Mouse (Mus musculus): ENCODE measurements at regions not wholly inside any gene's neighbourhood (a gene's known extent, or its start where the extent isn't known, plus 50 kb on each side); places are given as distances from the start of the nearest gene placed in this dataset.

DNA sequence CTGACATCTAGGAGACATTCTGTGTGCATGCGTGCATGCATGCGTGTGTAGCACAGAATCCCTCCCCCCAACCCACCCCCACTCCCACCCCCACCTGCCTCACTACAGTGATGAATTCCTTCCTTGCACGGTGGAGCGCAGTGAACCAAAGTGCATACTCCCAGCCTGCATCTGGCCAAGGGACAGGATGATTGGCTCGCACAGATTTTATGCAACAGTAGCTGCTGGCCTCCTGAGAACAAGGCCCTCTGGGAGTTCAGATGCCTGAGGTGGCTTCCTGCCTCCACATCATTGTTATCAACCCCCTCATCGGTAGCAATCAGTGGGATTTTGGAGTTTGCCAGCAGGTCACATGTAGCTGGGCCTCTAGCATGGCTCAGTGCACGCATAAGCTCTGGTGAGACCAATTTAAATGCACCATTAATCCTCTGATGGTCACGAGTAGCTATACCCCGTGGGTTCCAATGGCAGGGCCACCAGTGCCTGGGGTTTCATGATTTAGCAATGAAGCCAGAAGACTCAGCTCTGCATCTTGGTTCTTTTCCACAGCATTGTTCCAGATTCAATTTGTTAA, 77.2 kb upstream of the Esrrg start:
- Histone ChIP-seq H3K9ac (ENCODE audit: insufficient read depth, low read depth, low read length, poor library complexity, severe bottlenecking) (no peak overlapping the region), H3K4me1 (ENCODE audit: control insufficient read depth in 2 of 2, insufficient read depth in 2 of 2, low read length in 2 of 2, poor library complexity in 1 of 2) (no peaks in the 10 kb centered on the region), H3K27ac (ENCODE audit: insufficient read depth, low read depth, low read length, poor library complexity, severe bottlenecking) (no peak overlapping the region), H3K36me3 (ENCODE audit: control insufficient read depth, insufficient read depth, low read length, poor library complexity, severe bottlenecking) (no peaks in the 10 kb centered on the region), H3K9me3 (ENCODE audit: control insufficient read depth, insufficient read depth, low read depth, low read length) (no peaks in the 10 kb centered on the region), H3K4me3 (ENCODE audit: insufficient read depth in 1 of 2, low read depth in 1 of 2, low read length in 2 of 2, poor library complexity in 1 of 2, severe bottlenecking in 1 of 2) (no peak overlapping the region)
- DNase-seq (ENCODE audit: low read depth, low spot score), result no peak
- in situ Hi-C loops (cut with MboI; ENCODE audit: low sequenced_read_pairs in 2 of 2, unreplicated experiment in 2 of 2), result no loop called here
- TF ChIP-seq ZC3H11A (IDR thresholded peaks at IDR 0.05; ENCODE audit: borderline replicate concordance, low read depth, low read length) (no peak), MAFK (IDR thresholded peaks at IDR 0.05; ENCODE audit: insufficient read depth, low read depth, low read length) (no peak), ZNF384 (IDR thresholded peaks at IDR 0.05; ENCODE audit: low read depth, low read length) (no peak), HCFC1 (IDR thresholded peaks at IDR 0.05; ENCODE audit: borderline replicate concordance, insufficient read depth, low read length) (no peak), CHD2 (IDR thresholded peaks at IDR 0.05; ENCODE audit: low read depth, low read length) (no peak)

DNA sequence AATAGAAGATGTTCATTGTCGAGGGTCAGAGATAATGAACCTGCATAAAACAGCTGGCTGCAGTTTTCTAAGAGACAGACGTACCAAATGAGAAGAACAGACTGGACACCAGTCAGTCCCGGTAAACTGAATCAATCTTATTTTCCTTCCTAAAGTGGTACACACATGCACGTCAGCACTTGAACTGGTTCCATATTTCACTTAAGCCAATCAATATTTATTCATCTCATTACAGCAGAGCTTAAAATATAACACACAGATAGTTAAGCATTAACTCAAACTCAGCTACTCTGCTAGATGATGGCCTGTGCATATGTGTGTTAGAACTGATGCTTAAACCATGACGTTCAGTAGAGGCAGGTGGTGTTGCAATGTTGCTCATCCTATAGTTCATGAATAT, 72.3 kb upstream of the Esrrg start:
- TF ChIP-seq MAFK (IDR thresholded peaks at IDR 0.05; ENCODE audit: insufficient read depth, low read depth, low read length), result no peak
- Histone ChIP-seq H3K36me3 (ENCODE audit: control insufficient read depth, insufficient read depth, low read length, poor library complexity, severe bottlenecking) (no peaks in the 10 kb centered on the region), H3K27ac (ENCODE audit: insufficient read depth, low read depth, low read length, poor library complexity, severe bottlenecking) (no peak overlapping the region), H3K4me1 (ENCODE audit: control insufficient read depth in 2 of 2, insufficient read depth in 2 of 2, low read length in 2 of 2, poor library complexity in 1 of 2) (no peaks in the 10 kb centered on the region), H3K4me3 (ENCODE audit: insufficient read depth in 1 of 2, low read depth in 1 of 2, low read length in 2 of 2, poor library complexity in 1 of 2, severe bottlenecking in 1 of 2) (no peak overlapping the region), H3K9me3 (ENCODE audit: control insufficient read depth, insufficient read depth, low read depth, low read length) (no peaks in the 10 kb centered on the region), H3K9ac (ENCODE audit: insufficient read depth, low read depth, low read length, poor library complexity, severe bottlenecking) (no peak overlapping the region)
- no peak for DNase-seq (ENCODE audit: low read depth, low spot score)
- in situ Hi-C loops (cut with MboI; ENCODE audit: low sequenced_read_pairs in 2 of 2, unreplicated experiment in 2 of 2), result no loop called here

DNA sequence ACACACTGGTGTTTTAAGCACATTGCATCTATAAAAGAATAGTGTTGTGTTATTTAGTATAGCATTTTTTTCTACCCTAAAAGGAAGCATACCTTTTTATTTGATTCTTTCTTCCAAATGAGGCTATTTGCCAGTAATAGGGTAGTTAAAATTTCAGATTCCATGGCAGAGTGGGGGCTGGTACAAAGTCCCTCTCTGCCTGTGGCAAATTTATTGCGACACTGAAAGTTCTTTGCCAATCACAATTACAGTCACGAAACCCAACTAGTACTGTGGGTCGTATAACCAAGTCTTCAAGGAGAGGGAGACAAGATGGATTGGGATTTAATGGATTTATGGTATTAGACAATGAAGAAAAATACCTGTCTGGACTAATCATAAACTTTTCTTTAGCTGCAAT, 51.9 kb upstream of the Esrrg start:
- no peaks in the 10 kb centered on the region for H3K36me3 ChIP-seq (ENCODE audit: control insufficient read depth, insufficient read depth, low read length, poor library complexity, severe bottlenecking)
- no peak for TF ChIP-seq HCFC1 (IDR thresholded peaks at IDR 0.05; ENCODE audit: borderline replicate concordance, insufficient read depth, low read length)
- no peak for TF ChIP-seq CHD2 (IDR thresholded peaks at IDR 0.05; ENCODE audit: low read depth, low read length)
- TF ChIP-seq ZC3H11A (IDR thresholded peaks at IDR 0.05; ENCODE audit: borderline replicate concordance, low read depth, low read length), result no peak
- TF ChIP-seq ZNF384 (IDR thresholded peaks at IDR 0.05; ENCODE audit: low read depth, low read length), result no peak
- no peak for TF ChIP-seq MAFK (IDR thresholded peaks at IDR 0.05; ENCODE audit: insufficient read depth, low read depth, low read length)
- in situ Hi-C loops (cut with MboI; ENCODE audit: low sequenced_read_pairs in 2 of 2, unreplicated experiment in 2 of 2), result no loop called here
- no peak overlapping the region for H3K4me3 ChIP-seq (ENCODE audit: insufficient read depth in 1 of 2, low read depth in 1 of 2, low read length in 2 of 2, poor library complexity in 1 of 2, severe bottlenecking in 1 of 2)
- no peaks in the 10 kb centered on the region for H3K4me1 ChIP-seq (ENCODE audit: control insufficient read depth in 2 of 2, insufficient read depth in 2 of 2, low read length in 2 of 2, poor library complexity in 1 of 2)
- H3K27ac ChIP-seq (ENCODE audit: insufficient read depth, low read depth, low read length, poor library complexity, severe bottlenecking), result no peak overlapping the region
- no peak overlapping the region for H3K9ac ChIP-seq (ENCODE audit: insufficient read depth, low read depth, low read length, poor library complexity, severe bottlenecking)
- DNase-seq (ENCODE audit: low read depth, low spot score), result no peak
- no peaks in the 10 kb centered on the region for H3K9me3 ChIP-seq (ENCODE audit: control insufficient read depth, insufficient read depth, low read depth, low read length)
